Mouse (Mus musculus) adrenal gland, adult 10 weeks (tissue): ENCODE results near the gene Kir3dl2. TPM values are rescaled to one million over a fixed set of nuclear protein-coding genes. Genes with fewer than 3 reads are reported as not detected.

ENCODE experiments used
- polyA plus RNA-seq: library from polyadenylated mRNA; stranded (reverse); fragments of 350-450 nt; fragmentation: Illumina TruSeq; extraction: RNeasy Lipid Tissue Mini Kit (QIAGEN cat#74804); gene quantifications from one replicate; pipeline ENCODE4 v1.2.3, GENCODE M21; 2014; ENCODE audit warnings: low read depth, low replicate concordance

Kir3dl2 gene
- polyA plus RNA-seq, result not detected

GRCm38 (mm10) chrX:136543956-136544355 lies at the start of gene Kir3dl2:
TSS of gene Kir3dl2 (minus strand) at chrX:136544056.

GRCm38 (mm10) chrX:136590199-136590896 lies 46.5 kb upstream of the Kir3dl2 start, which contains the start of gene Tceal3:
TSS of gene Tceal3 (plus strand) at chrX:136590842.

GRCm38 (mm10) chrX:136517699-136518098 lies 26.2 kb downstream of the Kir3dl2 start, which contains the start of gene Kir3dl1:
TSS of gene Kir3dl1 (plus strand) at chrX:136517999.

Other genes starting within 250 kb of the Kir3dl2 start
- gene Kir3dl1, start 26.1 kb downstream of the Kir3dl2 start, polyA plus RNA-seq, result not detected
- gene Tceal3, start 46.8 kb upstream of the Kir3dl2 start, polyA plus RNA-seq, result 10.8 TPM
- gene Tceal1, start 163.9 kb upstream of the Kir3dl2 start, polyA plus RNA-seq, result 27.6 TPM
- 663 TPM for gene Morf4l2, start 199.6 kb upstream of the Kir3dl2 start, polyA plus RNA-seq
- not detected for gene Glra4, start 236.1 kb upstream of the Kir3dl2 start, polyA plus RNA-seq